Mouse (Mus musculus) left cerebral cortex, adult 2 months (tissue): Measurements from ENCODE around the gene Lsm12. TPM values are rescaled to one million over a fixed set of nuclear protein-coding genes. Genes with fewer than 3 reads are reported as not detected.

ENCODE experiments used
- DNase-seq, 2 experiments: peaks; one replicate each; pipeline ENCODE4 v3.0.0; 2021 to 2022; ENCODE audit warnings: low spot score in 2 of 2, mixed read lengths in 1 of 2; ENCODE audit errors: extremely low spot score in 1 of 2
- H3K27ac ChIP-seq: fragments of 200-600 bp; 2 replicates; pipeline ENCODE4 v1.8.1; 2022
- H3K4me3 ChIP-seq: fragments of 200-600 bp; 2 replicates; pipeline ENCODE4 v1.8.1; 2022
- CTCF ChIP-seq: fragments of 200-600 bp; IDR thresholded peaks from 2 replicates; pipeline ENCODE4 v1.8.1; 2022; ENCODE audit warnings: antibody characterized with exemption, mild to moderate bottlenecking, moderate library complexity
- intact Hi-C: fragments of 180-260 bp; cut with DNase I; formaldehyde crosslinking; loops from one replicate; pipeline ENCODE4 v1.15.1; 2025
- long read RNA-seq, 2 experiments: library from polyadenylated mRNA; stranded (forward); transcript quantifications; one replicate each; pipeline ENCODE4 v2.0.0; 2021; ENCODE audit warnings: borderline mapping rate in 2 of 2
- total RNA-seq, 2 experiments: library from RNA; stranded (reverse); gene quantifications; 2 replicates each; pipeline ENCODE4 v1.2.3; 2021

Lsm12 gene
- total RNA-seq: 10 to 100 TPM; 55.2 to 58.9 TPM
- long read RNA-seq, experiment 1, partial matches to known transcripts: 0 of 3 reads
- long read RNA-seq, experiment 1, other reads (novel, unspliced or antisense): 0 of 3 reads
- long read RNA-seq, experiment 2, transcript Lsm12-201 (5 exons, 2,256 nt): major isoform, 5 of 5 reads
- long read RNA-seq, experiment 2, partial matches to known transcripts: 0 of 5 reads
- long read RNA-seq, experiment 2, other reads (novel, unspliced or antisense): 0 of 5 reads

- TF ChIP-seq CTCF: no peak
- intact Hi-C loops: no loop called here
- Histone ChIP-seq H3K4me3 (peak within 1 kb of the TSS; percentile 91), H3K27ac (peak within 1 kb of the TSS; percentile 93)
- peak; percentile 93 to 96 for DNase-seq
Measured at GRCm38 (mm10) chr11:102184646-102185495, at the start of gene Lsm12. TSS of gene Lsm12 (minus strand) at chr11:102185296.

DNA sequence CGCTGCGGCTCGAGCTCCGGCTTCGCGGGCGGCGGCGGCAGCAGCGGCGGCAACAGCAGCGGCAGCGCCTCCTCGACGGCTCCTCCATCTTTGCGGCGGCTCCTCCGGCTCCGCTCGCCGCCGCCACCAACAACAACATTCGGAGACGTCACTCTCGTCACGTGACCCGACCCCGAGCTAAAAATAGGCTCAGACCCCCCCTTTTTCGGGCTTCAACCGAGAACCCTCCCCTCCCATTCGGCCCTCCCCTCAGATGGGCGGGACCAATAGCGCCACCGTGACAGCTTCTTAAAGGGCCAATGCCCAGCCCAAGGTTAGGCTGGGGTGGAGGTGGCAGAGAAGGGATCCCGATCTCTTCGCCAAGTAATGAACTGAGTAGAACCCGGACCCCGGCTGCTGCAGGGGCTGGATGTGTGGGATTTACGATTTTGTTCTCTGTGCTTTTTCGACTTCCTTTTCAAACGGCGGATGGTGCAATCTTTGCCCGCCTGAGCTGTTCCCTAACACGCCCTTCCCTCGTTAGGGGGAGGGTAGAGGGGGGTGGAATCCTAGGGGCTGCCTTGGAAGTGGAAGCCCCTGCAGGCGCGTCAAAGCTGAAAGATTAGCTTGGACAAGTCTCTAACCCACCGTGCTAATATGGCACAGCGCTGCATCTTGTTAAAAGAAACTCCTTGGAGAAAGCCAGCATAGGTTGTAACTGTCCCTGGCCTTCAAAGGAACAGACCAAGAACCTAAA lies 45.1 kb upstream of the Lsm12 start, which contains the start of gene Hdac5:
Hdac5 (minus strand) TSS at position 161 of the 736 bp plus-strand sequence.
- peak; percentile 97 for DNase-seq
- Histone ChIP-seq H3K27ac (peak within 1 kb of the TSS; percentile 94), H3K4me3 (peak within 1 kb of the TSS; percentile 72)
- intact Hi-C loops: loop anchor here (1.0 kb wide), 1 partner anchor 18 kb away; the partner anchor contains the start of gene BC030867
- no peak for TF ChIP-seq CTCF

DNA sequence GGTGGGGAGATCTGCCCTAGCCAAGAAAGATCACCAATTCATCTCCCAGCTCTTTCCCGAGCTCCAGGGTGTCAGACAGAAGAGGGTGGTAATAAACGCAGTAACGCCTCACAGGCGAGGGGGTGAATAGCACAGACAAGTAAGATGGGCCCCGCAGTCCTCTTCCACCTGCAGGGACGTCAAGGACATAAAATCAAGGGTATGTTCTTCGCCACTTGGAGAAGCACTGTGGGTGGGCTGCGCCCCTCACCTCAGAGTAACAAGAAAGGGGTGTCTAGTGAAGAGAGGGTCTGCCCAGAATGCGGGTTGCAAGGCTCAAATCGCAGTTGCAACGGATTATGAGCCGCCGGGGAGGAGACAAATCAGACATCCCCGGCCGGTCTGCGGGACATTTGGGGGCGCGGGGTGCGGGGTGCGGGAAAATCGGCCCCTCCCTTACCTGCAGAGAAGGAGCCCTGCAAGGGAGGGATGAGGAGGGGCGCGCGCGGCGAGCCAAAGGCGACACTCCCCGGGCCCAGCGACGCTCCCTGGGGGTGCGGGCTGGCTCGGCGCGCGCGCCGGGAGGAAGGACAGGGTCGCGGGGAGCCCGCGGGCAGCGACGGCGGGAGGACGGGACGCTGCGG lies 44.3 kb upstream of the Lsm12 start:
- intact Hi-C loops: loop anchor here (1.0 to 2.0 kb wide), 2 partner anchors 11 to 41 kb away; partner anchors contain the start of gene G6pc3
- Histone ChIP-seq H3K27ac (peak overlapping the region; percentile 94), H3K4me3 (peak overlapping the region; percentile 72)
- TF ChIP-seq CTCF: no peak; the same call in 1 of the 2 replicates
- no peak for DNase-seq

DNA sequence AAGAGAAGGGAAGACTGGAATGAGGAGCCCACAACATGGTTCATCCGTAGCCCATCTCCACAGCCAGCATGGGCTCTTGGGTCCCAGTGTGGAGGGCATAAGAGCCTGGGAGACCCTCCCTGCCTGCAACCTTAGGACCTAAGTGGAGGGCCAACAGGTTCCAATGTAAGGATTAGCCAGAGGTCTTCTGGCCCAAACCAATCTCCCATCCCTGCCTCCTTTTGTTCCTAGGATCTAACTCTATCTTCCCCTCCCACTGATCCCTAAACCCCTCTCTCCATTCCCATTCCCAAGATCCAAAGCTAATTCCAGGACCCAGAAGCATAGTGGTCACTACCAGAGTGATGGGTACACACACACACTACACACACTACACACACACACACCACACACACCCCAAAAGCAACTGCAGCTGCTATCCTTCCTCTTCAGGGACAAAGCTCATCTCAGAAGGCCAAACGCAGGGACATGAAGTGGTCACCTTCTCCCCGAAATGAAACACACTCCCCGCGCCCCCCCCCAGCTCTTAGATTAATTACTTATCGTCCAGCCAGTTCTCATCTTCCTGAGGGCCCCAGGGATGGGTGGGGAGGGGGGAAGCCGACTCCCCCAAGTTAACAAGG lies 43.7 kb upstream of the Lsm12 start:
- no peak for DNase-seq
- intact Hi-C loops: loop anchor here (1.0 to 2.0 kb wide), 2 partner anchors 10 to 40 kb away; partner anchors contain the start of gene G6pc3
- Histone ChIP-seq H3K27ac (peak overlapping the region; percentile 94), H3K4me3 (peak overlapping the region; percentile 72)
- no peak for TF ChIP-seq CTCF

GRCm38 (mm10) chr11:102228191-102228545 lies 43.1 kb upstream of the Lsm12 start:
- TF ChIP-seq CTCF: no peak
- intact Hi-C loops: loop anchor here (2.0 kb wide), 1 partner anchor 39 kb away; the partner anchor contains the start of gene G6pc3
- Histone ChIP-seq H3K27ac (peak overlapping the region; percentile 63), H3K4me3 (peak overlapping the region; percentile 72)
- DNase-seq: no peak

- no peak for DNase-seq
- Histone ChIP-seq H3K4me3 (peak overlapping the region; percentile 72), H3K27ac (peak overlapping the region; percentile 58; the same call in 1 of the 2 replicates)
- intact Hi-C loops: loop anchor here (2.0 kb wide), 1 partner anchor 39 kb away; the partner anchor contains the start of gene G6pc3
- no peak for TF ChIP-seq CTCF
Measured at GRCm38 (mm10) chr11:102227270-102228190, 42.4 kb upstream of the Lsm12 start.

- intact Hi-C loops: no loop called here
- TF ChIP-seq CTCF: no peak
- Histone ChIP-seq H3K4me3 (peak overlapping the region; percentile 72), H3K27ac (no peak overlapping the region)
- no peak for DNase-seq
Measured at GRCm38 (mm10) chr11:102226067-102226978, 41.2 kb upstream of the Lsm12 start.

GRCm38 (mm10) chr11:102225221-102225620 lies 40.1 kb upstream of the Lsm12 start:
- H3K4me3 ChIP-seq: peak overlapping the region; percentile 32; the same call in 1 of the 2 replicates
- intact Hi-C loops: no loop called here
- no peak overlapping the region for H3K27ac ChIP-seq
- DNase-seq: no peak
- no peak for TF ChIP-seq CTCF

DNA sequence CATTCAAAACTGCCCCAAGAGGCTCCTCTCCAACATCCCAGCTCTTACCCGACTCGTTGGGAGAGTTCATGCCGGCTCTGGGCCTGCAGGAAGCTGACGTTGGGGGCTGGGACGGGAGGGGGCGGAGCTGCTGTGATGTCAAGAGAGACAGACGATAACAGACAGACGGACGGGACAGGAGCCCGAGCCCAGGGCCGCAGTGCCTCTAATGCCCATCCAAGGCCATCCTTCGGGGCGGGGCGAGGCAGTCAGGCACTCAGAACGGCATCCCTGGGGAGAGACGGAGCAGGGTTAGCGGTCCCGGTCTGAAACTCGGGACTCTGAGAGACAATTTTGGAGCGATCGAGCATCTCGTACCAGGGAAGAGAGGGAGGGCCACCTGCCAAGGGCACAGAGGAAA lies 39.6 kb upstream of the Lsm12 start:
- Histone ChIP-seq H3K4me3 (peak overlapping the region; percentile 32), H3K27ac (no peak overlapping the region)
- intact Hi-C loops: no loop called here
- no peak for DNase-seq
- no peak for TF ChIP-seq CTCF
